Mouse (Mus musculus) right cerebral cortex, postnatal 14 days (tissue): Measurements from ENCODE around the gene Map3k1.
"Not testable (repeated sequence)": the region's sequence is repeated elsewhere in the genome, so short reads cannot be mapped to it uniquely, and the experiment has no call there.

Source experiments
- DNase-seq: peaks from one replicate; pipeline ENCODE4 v3.0.0; 2022

Map3k1 gene

GRCm38 (mm10) chr13:111741204-111741990, 67.4 kb downstream of the Map3k1 start:
- no peak for DNase-seq

GRCm38 (mm10) chr13:111726898-111727297, 81.9 kb downstream of the Map3k1 start:
- no peak for DNase-seq

DNA sequence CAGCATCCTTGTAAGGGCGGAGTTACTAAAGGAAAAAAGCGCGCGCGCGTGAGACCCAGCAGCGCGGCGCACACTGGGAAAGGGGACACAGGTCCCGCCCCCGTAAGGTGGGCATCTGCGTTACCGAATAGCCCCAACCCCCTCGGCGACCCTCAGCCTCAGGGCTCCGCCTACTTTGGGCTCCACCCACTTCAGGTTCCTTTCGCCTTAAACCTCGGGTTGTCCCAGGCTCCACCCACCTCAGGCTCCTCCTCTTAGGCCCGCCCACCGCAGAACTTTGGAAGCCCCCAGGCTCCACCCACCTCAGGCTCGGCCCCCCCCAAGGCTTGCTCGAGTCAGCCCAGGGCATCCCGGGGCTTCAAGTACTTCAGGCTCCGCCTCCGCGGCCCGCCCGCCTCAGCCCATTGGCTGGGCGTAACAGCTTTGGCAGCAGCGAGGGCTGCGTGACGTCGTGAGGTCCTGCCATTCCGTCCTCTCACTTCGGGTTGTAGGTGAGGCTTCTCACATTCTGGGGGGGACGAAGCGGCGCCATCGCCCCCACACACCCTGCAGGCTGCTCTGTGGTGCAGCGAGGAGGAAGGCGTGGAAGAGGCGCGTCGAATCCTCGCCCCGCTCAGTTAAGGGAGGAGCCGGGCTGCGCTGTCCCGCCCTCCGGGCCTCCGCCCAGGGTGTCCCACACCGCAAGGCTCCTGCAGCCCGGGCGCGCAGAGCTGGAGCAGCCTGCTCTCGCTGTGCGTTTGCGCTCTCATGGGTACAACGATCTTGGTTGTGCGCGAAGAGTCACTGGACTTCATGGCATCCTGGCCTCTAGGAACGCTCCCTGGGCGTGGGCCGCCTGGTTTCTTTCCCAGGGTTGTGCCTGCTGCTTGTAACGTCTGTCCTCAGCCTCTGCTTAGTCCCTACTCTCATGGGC, 83.4 kb downstream of the Map3k1 start:
- peak; percentile 91 for DNase-seq

DNA sequence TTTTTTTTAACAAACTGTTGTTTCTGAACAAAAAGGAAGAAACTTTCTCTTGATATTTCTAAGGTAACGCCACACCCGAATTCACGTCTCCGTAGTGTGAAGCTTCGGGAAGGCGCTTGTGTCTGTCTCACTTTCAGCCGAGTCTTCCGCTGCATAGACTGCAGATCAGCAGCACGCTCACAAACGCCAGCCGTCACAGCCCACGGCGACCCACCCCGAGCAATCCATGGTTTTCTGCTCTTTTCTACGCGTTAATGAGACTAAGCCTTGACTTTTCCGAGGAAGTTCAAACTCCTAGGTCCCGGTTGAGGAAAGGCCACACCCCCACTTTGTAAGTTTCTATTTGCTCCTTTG, 84.0 kb downstream of the Map3k1 start:
- no peak for DNase-seq

DNA sequence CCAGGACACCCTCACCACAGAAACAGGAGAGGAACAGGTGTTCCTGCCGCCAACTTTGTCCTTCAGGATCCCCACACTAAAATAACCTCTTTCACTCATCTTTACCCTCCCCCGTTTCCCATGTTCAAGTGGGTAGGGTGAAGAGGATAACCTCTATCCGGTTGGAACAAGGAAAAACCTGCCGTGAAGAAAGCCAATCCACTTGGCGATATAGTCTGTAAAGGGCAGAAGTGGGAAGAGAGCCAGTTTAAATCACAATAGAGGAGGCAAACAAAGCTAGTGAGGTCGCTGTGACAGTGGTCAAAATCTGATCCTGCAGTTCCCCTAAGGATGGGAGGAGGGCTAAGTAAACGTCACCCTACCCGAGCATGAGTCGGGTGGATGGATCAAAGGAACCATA, 89.1 kb downstream of the Map3k1 start:
- DNase-seq = no peak

DNA sequence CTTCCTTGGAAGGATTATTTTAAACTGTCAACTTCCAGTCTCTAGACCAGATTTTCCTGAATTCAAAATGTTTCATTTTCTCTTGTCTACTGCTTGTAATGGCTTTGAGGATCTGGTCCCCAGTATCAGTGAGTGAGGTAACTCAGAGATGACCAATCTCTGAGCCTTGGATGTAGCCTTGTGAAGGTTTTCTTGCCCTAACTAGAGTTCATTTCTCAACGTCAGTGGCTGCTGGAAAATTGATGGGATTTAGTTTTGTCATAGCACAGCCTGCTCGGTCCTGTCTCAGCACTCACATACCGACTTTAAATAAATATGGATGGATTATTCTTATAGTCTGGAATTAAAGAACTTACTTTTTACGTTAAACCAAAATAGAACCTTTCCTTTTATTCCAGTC, 98.3 kb downstream of the Map3k1 start:
- DNase-seq = no peak

DNA sequence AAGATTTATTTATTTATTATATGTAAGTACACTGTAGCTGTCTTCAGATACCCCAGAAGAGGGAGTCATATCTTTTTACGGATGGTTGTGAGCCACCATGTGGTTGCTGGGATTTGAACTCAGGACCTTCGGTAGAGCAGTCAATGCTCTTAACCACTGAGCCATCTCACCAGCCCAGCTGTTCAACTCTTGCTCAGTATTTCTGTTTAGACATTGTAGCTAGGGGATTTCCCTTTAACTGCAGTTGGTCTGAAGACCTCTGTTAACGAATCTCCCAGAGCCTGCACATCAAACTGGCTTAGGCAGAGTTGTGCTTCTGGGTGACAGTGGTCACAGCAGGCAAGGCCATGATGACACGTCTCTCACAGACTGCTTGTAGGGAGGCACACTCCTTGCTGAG, 104.8 kb downstream of the Map3k1 start:
- DNase-seq = not testable (repeated sequence)

GRCm38 (mm10) chr13:111703396-111703795, 105.4 kb downstream of the Map3k1 start:
- DNase-seq = no peak
